Mouse (Mus musculus): ENCODE data around the gene Gdpd1. TPM values are rescaled to one million over a fixed set of nuclear protein-coding genes. Genes with fewer than 3 reads are reported as not detected.

Gdpd1 gene
- total and polyA plus RNA-seq, 2 experiments from 2014 or later: 59.9 to 157 TPM

- 83% methylated on average over 4 of the region's 4 CpGs for WGBS
- TF ChIP-seq CTCF (IDR thresholded peaks at IDR 0.05; ENCODE audit: low read depth): no peak
- DNase-seq (ENCODE audit: low spot score) (no peak), ATAC-seq (no peak)
- Histone ChIP-seq H3K4me3 (ENCODE audit: low read length) (no peak overlapping the region), H3K4me1 (ENCODE audit: insufficient read depth, low read length) (peaks cover 4% of the 10 kb centered on the region; the same call in 1 of the 2 replicates), H3K4me2 (ENCODE audit: low read depth, low read length) (no peak overlapping the region), H3K36me3 (ENCODE audit: insufficient read depth, low read length) (no peaks in the 10 kb centered on the region), H3K27me3 (ENCODE audit: insufficient read depth, low read length) (no peaks in the 10 kb centered on the region), H3K9me3 (ENCODE audit: low read length) (no peaks in the 10 kb centered on the region), H3K27ac (no peak overlapping the region), H3K9ac (replicated peaks; ENCODE audit: low read length) (no peak overlapping the region)
Measured at GRCm38 (mm10) chr11:86991241-86991640, 82.6 kb downstream of the Gdpd1 start.

- Histone ChIP-seq H3K4me3 (ENCODE audit: low read length) (no peak overlapping the region), H3K27ac (no peak overlapping the region), H3K9me3 (ENCODE audit: low read length) (no peaks in the 10 kb centered on the region), H3K4me1 (ENCODE audit: insufficient read depth, low read length) (peaks cover 4% of the 10 kb centered on the region; the same call in 1 of the 2 replicates), H3K4me2 (ENCODE audit: low read depth, low read length) (peak overlapping the region; percentile 28; the same call in 1 of the 2 replicates), H3K27me3 (ENCODE audit: insufficient read depth, low read length) (no peaks in the 10 kb centered on the region), H3K9ac (replicated peaks; ENCODE audit: low read length) (no peak overlapping the region), H3K36me3 (ENCODE audit: insufficient read depth, low read length) (no peaks in the 10 kb centered on the region)
- DNase-seq (ENCODE audit: low spot score): no peak
- no peak for TF ChIP-seq CTCF (IDR thresholded peaks at IDR 0.05; ENCODE audit: low read depth)
- ATAC-seq: no peak
- WGBS: 35% methylated on average over 3 of the region's 3 CpGs
Measured at GRCm38 (mm10) chr11:86990309-86990708, 83.6 kb downstream of the Gdpd1 start.

- Histone ChIP-seq H3K36me3 (ENCODE audit: insufficient read depth, low read length) (no peaks in the 10 kb centered on the region), H3K4me3 (ENCODE audit: low read length) (no peak overlapping the region), H3K4me2 (ENCODE audit: low read depth, low read length) (no peak overlapping the region), H3K27me3 (ENCODE audit: insufficient read depth, low read length) (no peaks in the 10 kb centered on the region), H3K27ac (no peak overlapping the region), H3K4me1 (ENCODE audit: insufficient read depth, low read length) (no peaks in the 10 kb centered on the region), H3K9ac (replicated peaks; ENCODE audit: low read length) (no peak overlapping the region), H3K9me3 (ENCODE audit: low read length) (no peaks in the 10 kb centered on the region)
- DNase-seq (ENCODE audit: low spot score) (no peak), ATAC-seq (no peak)
- 67% methylated on average over 3 of the region's 3 CpGs for WGBS
- TF ChIP-seq CTCF (IDR thresholded peaks at IDR 0.05; ENCODE audit: low read depth): no peak
Measured at GRCm38 (mm10) chr11:86984990-86985389, 88.9 kb downstream of the Gdpd1 start.

MicroRNA genes within 50 kb of the gene (microRNA counts, 519-probe panel; counts per million panel counts)
- 5,363 counts per million, percentile 88 among the panel's probes with 10 or more counts for microRNA mmu-miR-301a

Small RNA genes lying within 50 kb of the gene (microRNA-seq; reads per million reads assigned to microRNA genes)
- 2,049 to 2,053 reads per million in 2 experiments for gene Mir301

Other genes starting within 250 kb of the Gdpd1 start
- 2.7 and 4.6 TPM in 2 replicates for gene Ypel2, start 80.4 kb downstream of the Gdpd1 start, total RNA-seq (2014; rRNA removed)
- 3.4 and 3.6 TPM in 2 replicates for gene Ypel2, start 80.4 kb downstream of the Gdpd1 start, polyA plus RNA-seq (2015; fragmentation: Nextera tagmentation; extraction: Ambion mirVana)
- 21.8 and 27.0 TPM in 2 replicates for gene Smg8, start 12.7 kb upstream of the Gdpd1 start, total RNA-seq (2014; rRNA removed)
- gene Smg8, start 12.7 kb upstream of the Gdpd1 start, polyA plus RNA-seq (2015; fragmentation: Nextera tagmentation; extraction: Ambion mirVana): 15.5 and 16.0 TPM in 2 replicates
- gene Prr11, start 34.6 kb upstream of the Gdpd1 start, total RNA-seq (2014; rRNA removed): 1.6 and 1.8 TPM in 2 replicates
- 1.5 and 1.8 TPM in 2 replicates for gene Prr11, start 34.6 kb upstream of the Gdpd1 start, polyA plus RNA-seq (2015; fragmentation: Nextera tagmentation; extraction: Ambion mirVana)
- gene Ska2, start 35.2 kb upstream of the Gdpd1 start, total RNA-seq (2014; rRNA removed): 22.8 and 27.0 TPM in 2 replicates
- gene Ska2, start 35.2 kb upstream of the Gdpd1 start, polyA plus RNA-seq (2015; fragmentation: Nextera tagmentation; extraction: Ambion mirVana): 24.5 and 26.7 TPM in 2 replicates
- gene Trim37, start 53.0 kb upstream of the Gdpd1 start, total RNA-seq (2014; rRNA removed): 107 and 108 TPM in 2 replicates
- gene Trim37, start 53.0 kb upstream of the Gdpd1 start, polyA plus RNA-seq (2015; fragmentation: Nextera tagmentation; extraction: Ambion mirVana): 72.2 and 75.3 TPM in 2 replicates

All from hindbrain, postnatal 0 days (tissue).